Mouse (Mus musculus): ENCODE results near the gene Ttc24. TPM values are rescaled to one million over a fixed set of nuclear protein-coding genes. Genes with fewer than 3 reads are reported as not detected.
A peak's percentile ranks its signal among the peaks of the same experiment; 100 is the strongest.

Ttc24 gene
- total and polyA plus RNA-seq, 3 experiments: not detected

GRCm38 (mm10) chr3:88081345-88082223 is 3.5 kb upstream of the Ttc24 start, which contains the start of gene Iqgap3 (continued):
- TF ChIP-seq GABPA (IDR thresholded peaks at IDR 0.05; ENCODE audit: insufficient replicate concordance, low read depth, low read length) (peak; percentile 26; the same call in 1 of the 2 replicates), MYC (IDR thresholded peaks at IDR 0.05; ENCODE audit: low read depth, low read length) (peak; percentile 70), MEF2A (IDR thresholded peaks at IDR 0.05; ENCODE audit: borderline replicate concordance, low read depth, low read length) (peak; percentile 53; the same call in 1 of the 2 replicates)

- H3K79me2 ChIP-seq (replicated peaks; ENCODE audit: control insufficient read depth, extremely low read depth, insufficient read depth, poor library complexity, severe bottlenecking): no peaks in the 10 kb centered on the region
- H3K36me3 ChIP-seq (replicated peaks in 1 of 2; ENCODE audit: control insufficient read depth in 1 of 2, insufficient read depth in 1 of 2, low read length in 1 of 2): no peaks in the 10 kb centered on the region
- peaks cover 53% of the 10 kb centered on the region for H3K27me3 ChIP-seq (replicated peaks)
- TF ChIP-seq RCOR1 (conservative IDR thresholded peaks at IDR 0.05; ENCODE audit: low read depth, low read length) (no peak), NELFE (IDR thresholded peaks at IDR 0.05; ENCODE audit: low read depth, low read length) (no peak), TBP (conservative IDR thresholded peaks at IDR 0.05; ENCODE audit: low read depth, low read length) (no peak), MAZ (IDR thresholded peaks at IDR 0.05; ENCODE audit: low read depth, low read length) (no peak), E2F4 (IDR thresholded peaks at IDR 0.05; ENCODE audit: insufficient replicate concordance, low read depth, low read length) (no peak), ZKSCAN1 (IDR thresholded peaks at IDR 0.05; ENCODE audit: borderline replicate concordance, low read depth, low read length) (no peak), EP300 (IDR thresholded peaks at IDR 0.05; ENCODE audit: low read length) (no peak), GABPA (IDR thresholded peaks at IDR 0.05; ENCODE audit: insufficient replicate concordance, low read depth, low read length) (no peak)
- in situ Hi-C loops (cut with MboI; ENCODE audit: low pct_ligation_motif_present, low pct_unique_long_range_greater_than_20kb, low sequenced_read_pairs) (no loop called here), dilution Hi-C loops (cut with MboI; ENCODE audit: extremely low pct_ligation_motif_present, extremely low pct_unique_long_range_greater_than_20kb, low sequenced_read_pairs) (no loop called here)
- H3K4me3 ChIP-seq (replicated peaks in 1 of 3; ENCODE audit: low read depth in 2 of 3, low read length in 2 of 3, poor library complexity in 1 of 3): no peak overlapping the region
- peaks cover 0 to 5% of the 10 kb centered on the region in 2 experiments; a peak in 2 of 4 replicates for H3K4me1 ChIP-seq (ENCODE audit: control insufficient read depth in 1 of 2, insufficient read depth in 2 of 2)
- no peak overlapping the region for H3K27ac ChIP-seq (ENCODE audit: insufficient read depth, low read depth)
- DNase-seq (ENCODE audit: extremely low read depth): no peak
- H3K9ac ChIP-seq (ENCODE audit: insufficient read depth, low read depth): no peak overlapping the region
- H3K4me2 ChIP-seq (ENCODE audit: insufficient read depth, low read depth, poor library complexity, severe bottlenecking): no peak overlapping the region
- no peaks in the 10 kb centered on the region for H3K9me3 ChIP-seq (replicated peaks; ENCODE audit: low read length)
Observed at GRCm38 (mm10) chr3:88077441-88077840, 663 bp downstream of the Ttc24 start.

- Histone ChIP-seq H3K4me1 (ENCODE audit: control insufficient read depth in 1 of 2, insufficient read depth in 2 of 2) (no peaks in the 10 kb centered on the region), H3K27me3 (replicated peaks) (peaks cover 72% of the 10 kb centered on the region), H3K36me3 (replicated peaks in 1 of 2; ENCODE audit: control insufficient read depth in 1 of 2, insufficient read depth in 1 of 2, low read length in 1 of 2) (no peaks in the 10 kb centered on the region), H3K4me2 (ENCODE audit: insufficient read depth, low read depth, poor library complexity, severe bottlenecking) (no peak overlapping the region), H3K79me2 (replicated peaks; ENCODE audit: control insufficient read depth, extremely low read depth, insufficient read depth, poor library complexity, severe bottlenecking) (no peaks in the 10 kb centered on the region), H3K9ac (ENCODE audit: insufficient read depth, low read depth) (no peak overlapping the region), H3K27ac (ENCODE audit: insufficient read depth, low read depth) (no peak overlapping the region), H3K4me3 (replicated peaks in 1 of 3; ENCODE audit: low read depth in 2 of 3, low read length in 2 of 3, poor library complexity in 1 of 3) (no peak overlapping the region), H3K9me3 (replicated peaks; ENCODE audit: low read length) (no peaks in the 10 kb centered on the region)
- no peak for TF ChIP-seq ZKSCAN1 (IDR thresholded peaks at IDR 0.05; ENCODE audit: borderline replicate concordance, low read depth, low read length)
- TF ChIP-seq POLR2AphosphoS2 (IDR thresholded peaks at IDR 0.05; ENCODE audit: low read depth, low read length): no peak
- no peak for TF ChIP-seq MAX (IDR thresholded peaks at IDR 0.05; ENCODE audit: low read length)
- no peak for TF ChIP-seq NRF1 (IDR thresholded peaks at IDR 0.05; ENCODE audit: low read depth, low read length)
- no peak for TF ChIP-seq E2F4 (IDR thresholded peaks at IDR 0.05; ENCODE audit: insufficient replicate concordance, low read depth, low read length)
- no peak for TF ChIP-seq MXI1 (IDR thresholded peaks at IDR 0.05; ENCODE audit: low read depth, low read length)
- no peak for TF ChIP-seq USF1 (IDR thresholded peaks at IDR 0.05; ENCODE audit: low read depth, low read length)
- TF ChIP-seq UBTF (IDR thresholded peaks at IDR 0.05; ENCODE audit: low read depth, low read length): no peak
- no peak for TF ChIP-seq ZNF384 (IDR thresholded peaks at IDR 0.05; ENCODE audit: low read depth, low read length)
- no peak for TF ChIP-seq TCF12 (IDR thresholded peaks at IDR 0.05; ENCODE audit: low read depth, low read length)
- no peak for TF ChIP-seq HCFC1 (IDR thresholded peaks at IDR 0.05; ENCODE audit: low read depth, low read length)
- TF ChIP-seq ZMIZ1 (IDR thresholded peaks at IDR 0.05; ENCODE audit: low read depth, low read length): no peak
- TF ChIP-seq MAFK (IDR thresholded peaks at IDR 0.05; ENCODE audit: insufficient replicate concordance, low read length): no peak
- TF ChIP-seq CHD1 (IDR thresholded peaks at IDR 0.05; ENCODE audit: low read depth, low read length): no peak
- in situ Hi-C loops (cut with MboI; ENCODE audit: low pct_ligation_motif_present, low pct_unique_long_range_greater_than_20kb, low sequenced_read_pairs) (no loop called here), dilution Hi-C loops (cut with MboI; ENCODE audit: extremely low pct_ligation_motif_present, extremely low pct_unique_long_range_greater_than_20kb, low sequenced_read_pairs) (no loop called here)
- no peak for DNase-seq (ENCODE audit: extremely low read depth)
Observed at GRCm38 (mm10) chr3:88074766-88075165, 3.3 kb downstream of the Ttc24 start.

All from CH12.LX (cell line).